In the genomic region with DNA sequence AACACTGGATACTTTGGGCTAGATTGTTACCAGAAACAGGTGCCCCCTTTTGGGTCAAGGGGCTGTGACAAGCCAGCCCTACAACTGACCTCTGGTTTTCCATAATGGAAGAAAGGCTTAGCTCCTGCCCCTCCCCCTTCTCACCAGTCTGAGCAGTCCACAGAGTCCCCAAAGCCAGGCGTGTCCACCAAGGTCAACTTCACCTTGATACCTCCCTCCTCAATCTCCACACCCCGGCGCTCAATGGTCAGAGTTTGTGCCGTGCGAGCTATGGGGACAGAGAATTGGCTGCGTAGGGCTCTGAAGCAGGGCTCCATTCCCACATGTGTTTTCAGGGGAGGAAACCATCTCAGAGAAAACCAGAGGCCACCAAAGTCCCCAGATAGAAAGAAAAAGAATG, we compare ENCODE assay signal across 19 mouse cellular contexts. TPM values are rescaled to one million over a fixed set of nuclear protein-coding genes. Genes with fewer than 3 reads are reported as not detected.
DNase-seq lines count a peak whose midpoint lies in the region; ATAC-seq and TF ChIP-seq lines count a peak whose summit lies in the region.
"Had no signal": no experiment of that assay in that cellular context is flagged by ENCODE, and none has a peak within 500 bp of the region (broad histone marks: within the 10 kb centered on the region; RNA-seq: fewer than 3 reads in every experiment).

No protein-coding gene starts in this region.

- no peak for TF ChIP-seq CTCF in spleen, adult 2 months (IDR thresholded peaks at IDR 0.05; ENCODE audit: extremely low read depth, insufficient read depth, insufficient read length, insufficient replicate concordance)
- TF ChIP-seq CTCF in MEL (IDR thresholded peaks at IDR 0.05 in 2 of 3, conservative IDR thresholded peaks at IDR 0.05 in 1 of 3; ENCODE audit: control insufficient read depth in 1 of 3, insufficient read depth in 1 of 3, low read depth in 2 of 3, low read length in 3 of 3, poor library complexity in 1 of 3, severe bottlenecking in 1 of 3): no peak
- TF ChIP-seq CTCF in liver, postnatal 0 days (IDR thresholded peaks at IDR 0.05; ENCODE audit: low read depth): no peak

- TF ChIP-seq RAD21 in MEL (IDR thresholded peaks at IDR 0.05; ENCODE audit: low read depth, low read length): no peak

- no peak for TF ChIP-seq POLR2A in spleen, adult 2 months (IDR thresholded peaks at IDR 0.05; ENCODE audit: low read depth, low read length)
- no peak for TF ChIP-seq POLR2A in MEL (IDR thresholded peaks at IDR 0.05; ENCODE audit: control insufficient read depth in 1 of 2, insufficient read depth in 1 of 2, low read depth in 1 of 2, low read length in 2 of 2, poor library complexity in 1 of 2)

- intact Hi-C loops in heart, postnatal 10 days (cut with DNase I): no loop called here

- peak overlapping the region; percentile 32 for H3K4me2 ChIP-seq in heart, embryonic 12.5 days
- H3K4me2 ChIP-seq in liver, postnatal 0 days (ENCODE audit: low read depth, low read length): peak overlapping the region; percentile 69
- no peak overlapping the region for H3K4me2 ChIP-seq in midbrain, embryonic 13.5 days (replicated peaks)
- H3K4me2 ChIP-seq: hindbrain, embryonic 12.5 days; intestine, embryonic 15.5 days; limb, embryonic 15.5 days; midbrain, embryonic 11.5 days; neural tube, embryonic 15.5 days had no signal

- no peaks in the 10 kb centered on the region for H3K27me3 ChIP-seq in heart, embryonic 12.5 days (replicated peaks)
- H3K27me3 ChIP-seq in spleen, adult 2 months (ENCODE audit: control insufficient read depth, insufficient read depth, low read length): no peaks in the 10 kb centered on the region
- no peaks in the 10 kb centered on the region for H3K27me3 ChIP-seq in MEL (ENCODE audit: control insufficient read depth in 1 of 2, insufficient read depth in 2 of 2, low read length in 2 of 2)
- no peaks in the 10 kb centered on the region for H3K27me3 ChIP-seq in liver, postnatal 0 days (ENCODE audit: insufficient read depth, low read length)
- 0 out of 2 replicates have a peak, but pooled peaks cover 8% of the 10 kb centered on the region for H3K27me3 ChIP-seq in midbrain, embryonic 13.5 days
- H3K27me3 ChIP-seq: intestine, embryonic 15.5 days; limb, embryonic 15.5 days had no signal

- TF ChIP-seq EP300 in MEL (IDR thresholded peaks at IDR 0.05; ENCODE audit: low read depth in 1 of 2, low read length in 2 of 2): no peak
- no peak for TF ChIP-seq EP300 in liver, postnatal 0 days (IDR thresholded peaks at IDR 0.05; ENCODE audit: low read depth)

- peaks cover 43% of the 10 kb centered on the region for H3K4me1 ChIP-seq in heart, embryonic 12.5 days (replicated peaks)
- peaks cover 25% of the 10 kb centered on the region; the same call in 1 of the 2 replicates for H3K4me1 ChIP-seq in spleen, adult 2 months (ENCODE audit: control insufficient read depth, insufficient read depth, insufficient read length)
- peaks cover 23 to 41% of the 10 kb centered on the region in 2 experiments for H3K4me1 ChIP-seq in MEL (ENCODE audit: control insufficient read depth in 1 of 2, insufficient read depth in 2 of 2, low read length in 2 of 2)
- peaks cover 39% of the 10 kb centered on the region for H3K4me1 ChIP-seq in liver, postnatal 0 days (ENCODE audit: insufficient read depth)
- peaks cover 3% of the 10 kb centered on the region; the same call in 1 of the 2 replicates for H3K4me1 ChIP-seq in midbrain, embryonic 13.5 days (replicated peaks)

- H3K4me3 ChIP-seq in heart, embryonic 12.5 days: no peak overlapping the region
- H3K4me3 ChIP-seq in spleen, adult 2 months (ENCODE audit: extremely low read depth, insufficient read depth, insufficient read length): peak overlapping the region; percentile 72
- peak overlapping the region; percentile 32 to 34 for H3K4me3 ChIP-seq in MEL (ENCODE audit: control insufficient read depth in 1 of 2, insufficient read depth in 1 of 2, low read depth in 2 of 2, low read length in 2 of 2)
- H3K4me3 ChIP-seq in liver, postnatal 0 days (ENCODE audit: low read depth, low read length): peak overlapping the region; percentile 36
- H3K4me3 ChIP-seq in midbrain, embryonic 13.5 days (replicated peaks): no peak overlapping the region
- H3K4me3 ChIP-seq: hindbrain, embryonic 12.5 days; intestine, embryonic 15.5 days; limb, embryonic 15.5 days; neural tube, embryonic 15.5 days had no signal

- no peak for DNase-seq in heart, postnatal 10 days
- DNase-seq in spleen, adult 2 months (ENCODE audit: low read depth in 1 of 2, low spot score in 2 of 2): no peak
- no peak for DNase-seq in spleen, adult 18-20 months
- no peak for DNase-seq in MEL (ENCODE audit: low read depth, low spot score)
- no peak for DNase-seq in liver, postnatal 0 days
- no peak for DNase-seq in left cerebral cortex, adult 11 months (ENCODE audit: low spot score)
- DNase-seq: cerebellum, postnatal 14 days; forebrain, postnatal 0 days; gastrocnemius, postnatal 10 days; lung, postnatal 14 days had no signal

- H3K9me3 ChIP-seq in heart, embryonic 12.5 days (replicated peaks): no peaks in the 10 kb centered on the region
- no peaks in the 10 kb centered on the region for H3K9me3 ChIP-seq in MEL (replicated peaks; ENCODE audit: insufficient read depth, low read length)
- no peaks in the 10 kb centered on the region for H3K9me3 ChIP-seq in liver, postnatal 0 days (ENCODE audit: low read length)
- no peaks in the 10 kb centered on the region for H3K9me3 ChIP-seq in midbrain, embryonic 13.5 days
- H3K9me3 ChIP-seq: hindbrain, embryonic 12.5 days; intestine, embryonic 15.5 days; limb, embryonic 15.5 days; neural tube, embryonic 15.5 days had no signal

- peak overlapping the region; percentile 76 for H3K27ac ChIP-seq in heart, embryonic 12.5 days (ENCODE audit: poor library complexity, severe bottlenecking)
- H3K27ac ChIP-seq in spleen, adult 2 months (ENCODE audit: insufficient read depth, low read length): peak overlapping the region; percentile 95
- peak overlapping the region; percentile 91 for H3K27ac ChIP-seq in MEL (ENCODE audit: control insufficient read depth, low read depth, low read length)
- peak overlapping the region; percentile 84 for H3K27ac ChIP-seq in liver, postnatal 0 days (ENCODE audit: low read depth)
- no peak overlapping the region for H3K27ac ChIP-seq in midbrain, embryonic 13.5 days
- H3K27ac ChIP-seq: hindbrain, embryonic 12.5 days; intestine, embryonic 15.5 days; kidney, postnatal 0 days; limb, embryonic 15.5 days; neural tube, embryonic 15.5 days; stomach, postnatal 0 days had no signal

- no peak overlapping the region for H3K9ac ChIP-seq in heart, embryonic 12.5 days
- peak overlapping the region; percentile 67 for H3K9ac ChIP-seq in MEL (ENCODE audit: control insufficient read depth, low read depth, low read length, poor library complexity, severe bottlenecking)
- peak overlapping the region; percentile 63 for H3K9ac ChIP-seq in liver, postnatal 0 days (replicated peaks)
- no peak overlapping the region for H3K9ac ChIP-seq in midbrain, embryonic 13.5 days (replicated peaks)
- H3K9ac ChIP-seq: forebrain, postnatal 0 days; hindbrain, embryonic 12.5 days; intestine, embryonic 15.5 days; limb, embryonic 15.5 days; neural tube, embryonic 15.5 days had no signal

- H3K36me3 ChIP-seq in heart, embryonic 12.5 days: no peaks in the 10 kb centered on the region
- H3K36me3 ChIP-seq in spleen, adult 2 months (ENCODE audit: control insufficient read depth, insufficient read depth, low read length): peaks cover 17% of the 10 kb centered on the region
- peaks cover 0 to 22% of the 10 kb centered on the region in 2 experiments; a peak in 2 of 4 replicates for H3K36me3 ChIP-seq in MEL (ENCODE audit: control insufficient read depth in 1 of 2, insufficient read depth in 2 of 2, low read length in 2 of 2)
- peaks cover 9% of the 10 kb centered on the region; the same call in 1 of the 2 replicates for H3K36me3 ChIP-seq in liver, postnatal 0 days (replicated peaks; ENCODE audit: insufficient read depth, low read length)
- H3K36me3 ChIP-seq in midbrain, embryonic 13.5 days: no peaks in the 10 kb centered on the region
- H3K36me3 ChIP-seq: hindbrain, embryonic 12.5 days; intestine, embryonic 15.5 days; limb, embryonic 15.5 days; neural tube, embryonic 15.5 days had no signal

- WGBS in heart, embryonic 12.5 days: 47% methylated on average over 6 of the region's 6 CpGs
- 44% methylated on average over 6 of the region's 6 CpGs for WGBS in spleen, adult 2 months
- WGBS in liver, postnatal 0 days (ENCODE audit: insufficient replicate concordance): 65% methylated on average over 6 of the region's 6 CpGs
- 90% methylated on average over 6 of the region's 6 CpGs for WGBS in midbrain, embryonic 13.5 days

- H3K79me2 ChIP-seq in MEL (ENCODE audit: control insufficient read depth, insufficient read depth, low read length, poor library complexity): peaks cover 3% of the 10 kb centered on the region

- ATAC-seq in heart, embryonic 12.5 days (ENCODE audit: insufficient number of reproducible peaks, low FRiP score): peak; percentile 24
- no peak for ATAC-seq in liver, postnatal 0 days
- no peak for ATAC-seq in midbrain, embryonic 13.5 days
- ATAC-seq: forebrain, postnatal 0 days; intestine, embryonic 15.5 days had no signal

RNA-seq across cellular contexts. Expression of a gene that starts 8.8 kb away (rescaled TPM):
- 17.8 and 20.0 TPM in 2 replicates for polyA plus RNA-seq in heart, embryonic 12.5 days (2016; fragmentation: Nextera tagmentation; extraction: Ambion mirVana)
- total RNA-seq in heart, postnatal 10 days (2021): 1 to 10 TPM; 1.7 to 2.5 TPM
- polyA plus RNA-seq in spleen, adult 2 months (2012; rRNA removed): 1.2 and 5.2 TPM in 2 replicates
- 8.3 and 11.2 TPM in 2 replicates for total RNA-seq in MEL (2012; rRNA removed)
- 1 to 10 TPM in 1 of 2 experiments, not detected in 1; 9.1 TPM for polyA plus RNA-seq in MEL (2012; ENCODE audit: insufficient read depth in 1 of 2, insufficient read length in 2 of 2, low read depth in 1 of 2, low replicate concordance in 2 of 2, missing spikeins in 1 of 2)
- 19.7 and 94.3 TPM in 2 replicates for polyA plus RNA-seq in liver, postnatal 0 days (2015; fragmentation: Nextera tagmentation; extraction: Ambion mirVana)
- 8.5 and 9.0 TPM in 2 replicates for polyA plus RNA-seq in midbrain, embryonic 13.5 days (2015; fragmentation: Nextera tagmentation; extraction: Ambion mirVana)

RNA-seq across cellular contexts. Expression of a gene that starts 9.2 kb away (rescaled TPM):
- 29.2 and 32.3 TPM in 2 replicates for polyA plus RNA-seq in heart, embryonic 12.5 days (2016; fragmentation: Nextera tagmentation; extraction: Ambion mirVana)
- total RNA-seq in heart, postnatal 10 days (2021): 10 to 100 TPM; 35.3 to 37.2 TPM
- 33.0 and 34.3 TPM in 2 replicates for polyA plus RNA-seq in spleen, adult 2 months (2012; rRNA removed)
- 37.4 and 43.3 TPM in 2 replicates for total RNA-seq in MEL (2012; rRNA removed)
- polyA plus RNA-seq in MEL (2012; ENCODE audit: insufficient read depth in 1 of 2, insufficient read length in 2 of 2, low read depth in 1 of 2, low replicate concordance in 2 of 2, missing spikeins in 1 of 2): 10 to 100 TPM in 1 of 2 experiments, not detected in 1; 70.3 TPM
- polyA plus RNA-seq in liver, postnatal 0 days (2015; fragmentation: Nextera tagmentation; extraction: Ambion mirVana): 8.3 and 8.6 TPM in 2 replicates
- 30.0 and 30.7 TPM in 2 replicates for polyA plus RNA-seq in midbrain, embryonic 13.5 days (2015; fragmentation: Nextera tagmentation; extraction: Ambion mirVana)

RNA-seq across cellular contexts. Expression of a gene that starts 15.4 kb away (rescaled TPM):
- 23.8 and 25.3 TPM in 2 replicates for polyA plus RNA-seq in heart, embryonic 12.5 days (2016; fragmentation: Nextera tagmentation; extraction: Ambion mirVana)
- 1 to 10 TPM; 6.8 to 8.8 TPM for total RNA-seq in heart, postnatal 10 days (2021)
- 9.2 and 12.9 TPM in 2 replicates for polyA plus RNA-seq in spleen, adult 2 months (2012; rRNA removed)
- total RNA-seq in MEL (2012; rRNA removed): 13.9 and 14.6 TPM in 2 replicates
- polyA plus RNA-seq in MEL (2012; ENCODE audit: insufficient read depth in 1 of 2, insufficient read length in 2 of 2, low read depth in 1 of 2, low replicate concordance in 2 of 2, missing spikeins in 1 of 2): 10 to 100 TPM in 1 of 2 experiments, not detected in 1; 19.0 TPM
- 4.0 and 5.3 TPM in 2 replicates for polyA plus RNA-seq in liver, postnatal 0 days (2015; fragmentation: Nextera tagmentation; extraction: Ambion mirVana)
- polyA plus RNA-seq in midbrain, embryonic 13.5 days (2015; fragmentation: Nextera tagmentation; extraction: Ambion mirVana): 69.3 and 75.4 TPM in 2 replicates

RNA-seq across cellular contexts. Expression of a gene that starts 15.5 kb away (rescaled TPM):
- 22.1 and 28.2 TPM in 2 replicates for polyA plus RNA-seq in heart, embryonic 12.5 days (2016; fragmentation: Nextera tagmentation; extraction: Ambion mirVana)
- total RNA-seq in heart, postnatal 10 days (2021): 10 to 100 TPM; 11.5 to 15.5 TPM
- 280 and 335 TPM in 2 replicates for polyA plus RNA-seq in spleen, adult 2 months (2012; rRNA removed)
- total RNA-seq in MEL (2012; rRNA removed): 30.6 and 41.3 TPM in 2 replicates
- polyA plus RNA-seq in MEL (2012; ENCODE audit: insufficient read depth in 1 of 2, insufficient read length in 2 of 2, low read depth in 1 of 2, low replicate concordance in 2 of 2, missing spikeins in 1 of 2): 100 to 1,000 TPM in 1 of 2 experiments, not detected in 1; 116 TPM
- polyA plus RNA-seq in liver, postnatal 0 days (2015; fragmentation: Nextera tagmentation; extraction: Ambion mirVana): 16.7 and 17.3 TPM in 2 replicates
- 27.1 and 28.3 TPM in 2 replicates for polyA plus RNA-seq in midbrain, embryonic 13.5 days (2015; fragmentation: Nextera tagmentation; extraction: Ambion mirVana)

RNA-seq across cellular contexts. Expression of a gene that starts 21.6 kb away (rescaled TPM):
- 50.5 and 51.5 TPM in 2 replicates for polyA plus RNA-seq in heart, embryonic 12.5 days (2016; fragmentation: Nextera tagmentation; extraction: Ambion mirVana)
- 10 to 100 TPM; 46.8 to 49.2 TPM for total RNA-seq in heart, postnatal 10 days (2021)
- polyA plus RNA-seq in spleen, adult 2 months (2012; rRNA removed): 22.7 and 26.4 TPM in 2 replicates
- 55.6 and 64.8 TPM in 2 replicates for total RNA-seq in MEL (2012; rRNA removed)
- 10 to 100 TPM in 1 of 2 experiments, not detected in 1; 56.7 TPM for polyA plus RNA-seq in MEL (2012; ENCODE audit: insufficient read depth in 1 of 2, insufficient read length in 2 of 2, low read depth in 1 of 2, low replicate concordance in 2 of 2, missing spikeins in 1 of 2)
- polyA plus RNA-seq in liver, postnatal 0 days (2015; fragmentation: Nextera tagmentation; extraction: Ambion mirVana): 11.5 and 14.0 TPM in 2 replicates
- 90.8 and 96.1 TPM in 2 replicates for polyA plus RNA-seq in midbrain, embryonic 13.5 days (2015; fragmentation: Nextera tagmentation; extraction: Ambion mirVana)

Comparison
In these comparisons a context has a peak if more than half of its experiments do, and no peak if none do; other contexts are left out.
1. H3K4me3 ChIP-seq: peak in spleen, adult 2 months (single experiment), MEL (2 of 2) and liver, postnatal 0 days (single experiment); none in heart, embryonic 12.5 days (single experiment) and midbrain, embryonic 13.5 days (single experiment).
2. H3K9ac ChIP-seq: peak in MEL (single experiment) and liver, postnatal 0 days (single experiment); none in heart, embryonic 12.5 days (single experiment) and midbrain, embryonic 13.5 days (single experiment).